Mouse (Mus musculus) urinary bladder, postnatal 4 days (tissue): Measurements from ENCODE around the gene Slc38a3.

Experiments used
- DNase-seq, 2 experiments: peaks; one replicate each; pipeline ENCODE4 v3.0.0; 2021 to 2022; ENCODE audit warnings: low spot score in 2 of 2

Slc38a3 gene

GRCm38 (mm10) chr9:107669480-107669945 lies at the start of gene Slc38a3:
TSS of gene Slc38a3 (minus strand) at chr9:107669530.
- DNase-seq = no peak

- no peak for DNase-seq
Observed at GRCm38 (mm10) chr9:107716951-107717350, 47.6 kb upstream of the Slc38a3 start.

- DNase-seq = no peak
Observed at GRCm38 (mm10) chr9:107715632-107716031, 46.3 kb upstream of the Slc38a3 start.

GRCm38 (mm10) chr9:107714221-107714952 lies 45.1 kb upstream of the Slc38a3 start:
- peak; percentile 69 to 76 for DNase-seq

- peak; percentile 79 to 81 for DNase-seq
Observed at GRCm38 (mm10) chr9:107709697-107710483, 40.6 kb upstream of the Slc38a3 start, which contains the start of gene Sema3f. TSS of gene Sema3f (minus strand) at chr9:107710475.

- DNase-seq = no peak
Observed at GRCm38 (mm10) chr9:107709096-107709696, 39.9 kb upstream of the Slc38a3 start.

GRCm38 (mm10) chr9:107708439-107709095 lies 39.2 kb upstream of the Slc38a3 start:
- DNase-seq = no peak

- DNase-seq = no peak
Observed at GRCm38 (mm10) chr9:107707701-107708438, 38.5 kb upstream of the Slc38a3 start.

- peak in 1 of 2 experiments; percentile 59 for DNase-seq
Observed at GRCm38 (mm10) chr9:107706781-107707211, 37.5 kb upstream of the Slc38a3 start.

- DNase-seq = no peak
Observed at GRCm38 (mm10) chr9:107703337-107704122, 34.2 kb upstream of the Slc38a3 start.

- DNase-seq = no peak
Observed at GRCm38 (mm10) chr9:107702606-107703185, 33.4 kb upstream of the Slc38a3 start.

GRCm38 (mm10) chr9:107701594-107701993 lies 32.3 kb upstream of the Slc38a3 start:
- peak; percentile 83 to 94 for DNase-seq

GRCm38 (mm10) chr9:107700114-107700571 lies 30.8 kb upstream of the Slc38a3 start:
- DNase-seq = peak in 1 of 2 experiments; percentile 61

GRCm38 (mm10) chr9:107699376-107699980 lies 30.1 kb upstream of the Slc38a3 start:
- DNase-seq = no peak

- no peak for DNase-seq
Observed at GRCm38 (mm10) chr9:107698611-107699190, 29.4 kb upstream of the Slc38a3 start.

- DNase-seq = peak in 1 of 2 experiments; percentile 52
Observed at GRCm38 (mm10) chr9:107697811-107698521, 28.6 kb upstream of the Slc38a3 start.

GRCm38 (mm10) chr9:107696845-107697610 lies 27.7 kb upstream of the Slc38a3 start:
- no peak for DNase-seq
